ENCODE assay signal across 31 mouse cellular contexts in genomic region chr14:68861071-68861470, GRCm38 (mm10).
"Had no signal": no experiment of that assay in that cellular context is flagged by ENCODE, and none has a peak within 500 bp of the region (broad histone marks: within the 10 kb centered on the region; RNA-seq: fewer than 3 reads in every experiment).

No protein-coding gene starts in this region.

- H3K27me3 ChIP-seq: limb, embryonic 12.5 days; limb, embryonic 13.5 days; limb, embryonic 15.5 days; liver, embryonic 12.5 days; liver, embryonic 13.5 days; liver, embryonic 15.5 days; lung, embryonic 15.5 days; megakaryocyte, embryonic 14.5 days; midbrain, embryonic 12.5 days; midbrain, embryonic 13.5 days; midbrain, embryonic 15.5 days had no signal

- DNase-seq: left cerebral cortex, postnatal 4 days; liver; liver, embryonic 13.5 days; liver, postnatal 0 days; lung, adult 18-20 months; lung, adult 2 months; lung, embryonic 14.5 days; lung, postnatal 10 days; lung, postnatal 14 days; lung, postnatal 36 days; lung, postnatal 4 days; midbrain, embryonic 14.5 days had no signal

- ATAC-seq: liver, embryonic 12.5 days; liver, postnatal 0 days; lung, postnatal 0 days; midbrain, embryonic 13.5 days; midbrain, embryonic 15.5 days; midbrain, embryonic 16.5 days had no signal

- H3K9ac ChIP-seq: limb, embryonic 12.5 days; limb, embryonic 13.5 days; limb, embryonic 15.5 days; liver, embryonic 12.5 days; liver, embryonic 13.5 days; liver, embryonic 14.5 days; liver, embryonic 15.5 days; liver, postnatal 0 days; lung, embryonic 14.5 days; lung, embryonic 15.5 days; midbrain, embryonic 12.5 days; midbrain, embryonic 13.5 days; midbrain, embryonic 15.5 days had no signal

- H3K27ac ChIP-seq: limb, embryonic 10.5 days; limb, embryonic 12.5 days; limb, embryonic 13.5 days; limb, embryonic 15.5 days; liver, embryonic 12.5 days; liver, embryonic 13.5 days; liver, embryonic 14.5 days; liver, embryonic 15.5 days; lung, embryonic 15.5 days; macrophage; midbrain, embryonic 10.5 days; midbrain, embryonic 12.5 days; midbrain, embryonic 13.5 days; midbrain, embryonic 15.5 days had no signal

- H3K4me3 ChIP-seq: limb, embryonic 10.5 days; limb, embryonic 12.5 days; limb, embryonic 13.5 days; limb, embryonic 15.5 days; liver, embryonic 12.5 days; liver, embryonic 13.5 days; liver, embryonic 15.5 days; lung, embryonic 15.5 days; megakaryocyte, embryonic 14.5 days; midbrain, embryonic 10.5 days; midbrain, embryonic 12.5 days; midbrain, embryonic 13.5 days; midbrain, embryonic 15.5 days; myocyte had no signal

- H3K36me3 ChIP-seq: limb, embryonic 10.5 days; limb, embryonic 12.5 days; limb, embryonic 13.5 days; limb, embryonic 15.5 days; liver, embryonic 12.5 days; liver, embryonic 13.5 days; liver, embryonic 15.5 days; lung, embryonic 15.5 days; midbrain, embryonic 10.5 days; midbrain, embryonic 12.5 days; midbrain, embryonic 13.5 days; midbrain, embryonic 15.5 days had no signal

- H3K9me3 ChIP-seq: limb, embryonic 10.5 days; limb, embryonic 15.5 days; liver, embryonic 12.5 days; liver, embryonic 15.5 days; lung, embryonic 15.5 days; midbrain, embryonic 12.5 days; midbrain, embryonic 13.5 days; midbrain, embryonic 15.5 days had no signal

- H3K4me2 ChIP-seq: limb, embryonic 12.5 days; limb, embryonic 13.5 days; limb, embryonic 15.5 days; liver, embryonic 11.5 days; liver, embryonic 12.5 days; liver, embryonic 13.5 days; liver, embryonic 15.5 days; lung, embryonic 14.5 days; lung, embryonic 15.5 days; midbrain, embryonic 11.5 days; midbrain, embryonic 12.5 days; midbrain, embryonic 13.5 days; midbrain, embryonic 15.5 days had no signal

- H3K4me1 ChIP-seq: limb, embryonic 10.5 days; limb, embryonic 12.5 days; limb, embryonic 15.5 days; liver, embryonic 12.5 days; liver, embryonic 13.5 days; liver, embryonic 15.5 days; lung, embryonic 15.5 days; megakaryocyte, embryonic 14.5 days; midbrain, embryonic 10.5 days; midbrain, embryonic 12.5 days; midbrain, embryonic 13.5 days; midbrain, embryonic 15.5 days had no signal
